Mouse (Mus musculus): ENCODE data around the gene Thg1l. TPM values are rescaled to one million over a fixed set of nuclear protein-coding genes. Genes with fewer than 3 reads are reported as not detected.

Gene Thg1l
- total RNA-seq, 2 experiments from 2014 or later: 5.4 TPM

- no peak for DNase-seq
- intact Hi-C loops (cut with DNase I): no loop called here
Observed at GRCm38 (mm10) chr11:45932771-45933170, 22.5 kb downstream of the Thg1l start.

DNA sequence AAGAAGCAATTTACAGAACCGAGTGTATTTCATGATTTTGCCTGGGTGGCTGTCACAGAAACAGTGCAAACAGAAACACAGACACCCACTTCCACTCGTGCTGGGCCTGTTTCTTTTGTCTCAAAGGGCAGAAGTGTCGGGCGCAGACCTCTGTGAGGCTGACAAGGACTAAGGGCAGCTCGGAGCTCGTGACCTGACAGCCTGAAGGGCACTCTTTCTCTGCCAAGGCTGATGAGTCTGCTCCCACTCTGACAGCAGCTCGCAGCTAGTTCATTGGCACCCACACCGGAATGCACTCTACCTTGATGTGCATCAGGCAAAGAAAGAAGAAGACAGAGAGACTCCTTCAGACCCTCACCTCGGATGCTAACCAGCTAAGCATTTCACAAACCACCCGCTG, 25.8 kb downstream of the Thg1l start:
- DNase-seq: no peak
- intact Hi-C loops (cut with DNase I): no loop called here

- DNase-seq: no peak
- intact Hi-C loops (cut with DNase I): loop anchor here (2.0 kb wide), 1 partner anchor 1341 kb away; no protein-coding TSS in a partner anchor
Observed at GRCm38 (mm10) chr11:45927456-45927855, 27.8 kb downstream of the Thg1l start.

DNA sequence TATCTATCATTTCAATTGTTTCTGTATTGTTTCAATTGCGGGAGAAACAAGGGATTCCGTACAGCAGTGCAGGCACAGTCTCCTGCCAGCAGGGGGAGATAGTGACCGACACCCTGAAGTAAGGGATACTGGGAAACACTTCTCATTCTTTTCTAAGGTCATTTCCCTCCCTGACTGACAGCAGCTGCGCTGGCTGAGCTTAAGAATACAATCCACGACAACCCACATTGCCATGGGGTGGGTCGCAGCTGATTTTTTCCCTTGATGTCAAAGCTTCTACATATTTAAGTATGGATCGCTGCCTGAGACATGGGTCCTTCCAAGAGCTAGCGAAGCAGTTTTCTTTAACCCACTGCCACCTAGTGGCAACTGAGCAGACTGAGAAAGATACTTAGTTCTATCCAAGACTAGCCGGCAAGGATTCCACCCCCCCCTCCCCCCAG, 28.6 kb downstream of the Thg1l start:
- intact Hi-C loops (cut with DNase I): loop anchor here (2.0 kb wide), 1 partner anchor 1340 kb away; no protein-coding TSS in a partner anchor
- DNase-seq: peak; percentile 75 to 80

DNA sequence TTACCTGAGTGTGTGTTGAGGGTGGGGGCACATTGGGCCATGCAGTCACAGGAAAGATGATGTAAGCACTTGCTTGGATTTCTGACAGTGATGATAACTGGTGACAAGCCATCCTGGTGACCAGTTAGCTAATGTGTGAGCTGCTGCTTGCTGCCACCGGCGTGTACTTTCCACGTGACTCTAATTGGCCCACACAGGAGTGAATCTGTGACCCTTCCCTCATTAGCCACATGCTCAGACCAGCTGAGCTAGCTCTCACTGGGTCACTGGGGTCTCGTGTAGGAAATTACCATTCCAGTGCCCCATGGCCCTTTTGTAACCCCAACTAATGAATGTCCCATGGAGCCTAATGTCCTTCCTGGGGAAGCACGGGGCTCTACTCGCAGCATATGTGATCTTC, 29.9 kb downstream of the Thg1l start:
- no peak for DNase-seq
- intact Hi-C loops (cut with DNase I): no loop called here

DNA sequence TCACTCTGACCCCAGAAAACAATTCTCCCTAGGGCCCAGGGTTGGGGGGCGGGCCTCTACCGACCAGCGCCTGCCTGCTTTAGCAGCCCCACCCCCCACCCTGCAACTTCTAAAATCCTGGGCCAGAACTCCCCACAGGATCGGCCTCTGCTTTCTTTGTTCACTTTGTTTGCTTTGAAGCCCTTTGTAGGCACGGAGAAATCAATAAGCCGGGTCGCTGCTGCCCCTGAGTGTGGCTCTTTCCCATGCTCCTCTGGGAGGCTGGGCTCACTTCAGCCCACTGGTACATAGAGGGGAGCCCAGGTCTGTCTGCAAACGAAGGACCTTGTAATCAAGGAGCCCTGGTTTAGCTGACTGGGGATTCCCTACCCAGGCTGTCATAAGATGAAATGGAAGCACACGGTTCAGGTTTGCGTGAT, 33.8 kb downstream of the Thg1l start:
- no peak for DNase-seq
- intact Hi-C loops (cut with DNase I): no loop called here

DNA sequence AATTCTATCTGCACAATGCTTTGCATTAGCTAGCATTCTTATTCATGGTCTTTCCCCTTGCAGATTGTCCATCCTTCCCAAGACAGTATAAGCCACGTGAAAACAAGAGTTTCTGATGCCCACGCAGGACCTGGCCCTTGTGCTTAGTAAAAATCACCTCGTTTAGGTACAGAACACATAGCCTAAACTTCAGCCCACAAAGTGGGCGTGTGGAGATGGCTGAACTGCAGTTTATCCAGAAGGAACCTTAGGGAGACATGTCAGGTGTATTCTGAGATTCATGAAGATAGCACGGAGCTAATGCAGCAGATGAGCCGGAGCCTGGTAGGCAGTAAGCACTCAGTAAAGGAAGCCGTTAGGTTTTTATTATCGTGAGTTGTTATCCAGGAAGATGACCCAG, 34.3 kb downstream of the Thg1l start:
- DNase-seq: no peak
- intact Hi-C loops (cut with DNase I): no loop called here

DNA sequence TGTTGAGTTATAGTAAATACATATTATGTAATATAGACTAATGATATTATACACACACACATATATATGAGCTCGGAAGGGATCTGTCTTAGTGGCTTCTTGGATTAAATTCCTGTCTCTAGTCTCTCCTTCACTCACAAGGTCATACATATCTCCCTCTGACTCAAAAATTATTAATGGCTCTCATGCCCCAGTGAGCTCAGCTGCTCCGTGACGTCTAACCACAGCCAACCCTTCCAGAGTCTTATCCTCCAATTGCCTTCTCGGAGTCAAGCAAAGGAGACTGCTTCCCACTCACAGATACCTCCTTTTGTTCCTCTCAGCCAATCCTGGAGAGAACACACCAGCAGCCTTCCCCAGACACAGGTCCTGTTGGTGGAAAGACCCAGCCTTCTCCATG, 36.5 kb downstream of the Thg1l start:
- intact Hi-C loops (cut with DNase I): no loop called here

DNA sequence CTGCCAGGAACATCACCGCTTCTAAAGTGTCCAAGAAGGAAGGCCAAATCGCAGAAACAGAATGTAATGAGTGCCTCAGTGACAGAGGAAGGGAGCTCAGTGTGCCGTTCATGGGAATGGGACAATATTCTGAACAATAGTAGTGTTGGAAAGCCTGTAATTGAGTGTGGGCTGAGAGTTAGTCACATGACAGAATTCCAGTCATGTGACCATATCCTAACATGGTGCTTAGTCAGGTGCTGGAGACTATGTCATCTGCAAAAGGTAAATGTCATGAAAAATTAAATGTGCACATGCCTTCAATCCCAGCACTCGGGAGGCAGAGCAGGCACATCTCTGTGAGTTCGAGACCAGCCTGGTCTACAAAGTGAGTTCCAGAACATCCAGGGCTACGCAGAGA, 37.3 kb downstream of the Thg1l start:
- intact Hi-C loops (cut with DNase I): no loop called here
- DNase-seq: no peak

More for the DNA sequence above, 36.5 kb downstream of the Thg1l start:
- DNase-seq: no peak

GRCm38 (mm10) chr11:45916196-45916595, 39.1 kb downstream of the Thg1l start:
- no peak for DNase-seq
- intact Hi-C loops (cut with DNase I): no loop called here

DNA sequence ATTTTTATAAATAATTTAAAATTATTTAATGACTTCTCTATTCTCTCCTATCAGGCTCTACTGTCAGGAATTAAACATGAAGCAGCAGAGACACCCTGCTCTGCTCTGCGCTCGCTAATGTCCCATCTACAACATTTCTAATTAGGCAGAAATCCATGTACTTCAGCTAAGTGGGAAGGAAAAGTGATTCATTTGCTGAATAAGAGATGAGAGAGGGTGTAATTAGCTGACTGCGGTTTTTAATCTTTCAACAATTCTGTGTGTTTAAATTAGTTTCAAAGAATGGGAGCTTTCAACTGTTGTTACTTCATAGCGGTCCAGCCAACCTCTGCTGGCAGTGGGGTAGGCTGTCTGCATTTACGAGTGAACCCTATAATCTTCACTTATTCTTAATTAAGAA, 44.6 kb downstream of the Thg1l start:
- intact Hi-C loops (cut with DNase I): no loop called here
- DNase-seq: no peak

- intact Hi-C loops (cut with DNase I): no loop called here
- no peak for DNase-seq
Observed at GRCm38 (mm10) chr11:45908894-45909293, 46.4 kb downstream of the Thg1l start.

- no peak for DNase-seq
- intact Hi-C loops (cut with DNase I): no loop called here
Observed at GRCm38 (mm10) chr11:45908070-45908469, 47.2 kb downstream of the Thg1l start.

DNA sequence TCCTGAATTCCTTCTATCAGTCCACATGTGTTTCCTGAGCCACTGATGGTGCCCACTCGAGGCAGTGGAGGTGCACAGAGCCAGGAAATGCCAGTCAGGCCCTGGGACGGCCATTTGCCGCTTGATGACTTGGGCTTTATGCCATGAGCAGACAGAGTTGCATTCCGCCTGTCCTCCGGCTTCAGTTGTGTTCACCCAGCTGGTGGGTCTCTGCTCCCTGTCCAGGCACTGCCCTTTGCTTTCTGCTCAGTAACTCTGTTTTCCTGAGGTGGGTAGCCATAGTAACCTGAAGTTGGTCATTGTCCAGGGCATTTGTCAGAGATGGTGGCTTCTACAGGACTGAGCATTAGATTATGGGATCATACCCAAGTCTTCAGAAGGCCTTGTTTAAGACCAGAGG, 48.0 kb downstream of the Thg1l start:
- intact Hi-C loops (cut with DNase I): no loop called here
- no peak for DNase-seq

DNA sequence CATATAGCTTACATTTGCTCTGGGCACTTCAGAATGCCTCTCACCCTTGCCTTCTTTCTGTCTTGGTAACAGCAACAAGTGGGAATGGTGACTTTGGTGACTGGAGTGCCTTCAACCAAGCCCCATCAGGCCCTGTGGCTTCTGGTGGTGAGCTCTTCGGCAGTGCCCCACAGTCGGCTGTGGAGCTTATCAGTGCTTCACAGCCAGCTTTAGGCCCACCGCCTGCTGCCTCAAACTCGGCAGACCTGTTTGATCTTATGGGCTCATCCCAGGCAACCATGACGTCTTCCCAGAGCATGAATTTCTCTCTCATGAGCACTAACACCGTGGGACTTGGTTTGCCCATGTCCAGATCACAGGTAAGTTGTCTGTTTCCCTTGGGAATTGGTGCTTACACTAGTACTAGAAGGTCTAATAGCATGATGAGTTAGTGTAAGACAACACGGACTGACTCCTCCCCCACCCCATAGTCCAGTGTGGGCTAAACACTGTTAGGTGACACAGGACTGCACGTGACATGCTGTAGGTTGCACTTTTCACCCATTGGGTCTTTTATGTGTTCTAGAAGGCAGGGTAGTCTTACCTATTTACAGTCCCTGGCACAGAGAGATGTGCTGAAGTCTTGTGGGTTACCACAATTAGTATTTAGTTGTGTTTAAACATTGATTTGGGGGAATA, 49.0 kb downstream of the Thg1l start:
- intact Hi-C loops (cut with DNase I): no loop called here
- DNase-seq: no peak

DNA sequence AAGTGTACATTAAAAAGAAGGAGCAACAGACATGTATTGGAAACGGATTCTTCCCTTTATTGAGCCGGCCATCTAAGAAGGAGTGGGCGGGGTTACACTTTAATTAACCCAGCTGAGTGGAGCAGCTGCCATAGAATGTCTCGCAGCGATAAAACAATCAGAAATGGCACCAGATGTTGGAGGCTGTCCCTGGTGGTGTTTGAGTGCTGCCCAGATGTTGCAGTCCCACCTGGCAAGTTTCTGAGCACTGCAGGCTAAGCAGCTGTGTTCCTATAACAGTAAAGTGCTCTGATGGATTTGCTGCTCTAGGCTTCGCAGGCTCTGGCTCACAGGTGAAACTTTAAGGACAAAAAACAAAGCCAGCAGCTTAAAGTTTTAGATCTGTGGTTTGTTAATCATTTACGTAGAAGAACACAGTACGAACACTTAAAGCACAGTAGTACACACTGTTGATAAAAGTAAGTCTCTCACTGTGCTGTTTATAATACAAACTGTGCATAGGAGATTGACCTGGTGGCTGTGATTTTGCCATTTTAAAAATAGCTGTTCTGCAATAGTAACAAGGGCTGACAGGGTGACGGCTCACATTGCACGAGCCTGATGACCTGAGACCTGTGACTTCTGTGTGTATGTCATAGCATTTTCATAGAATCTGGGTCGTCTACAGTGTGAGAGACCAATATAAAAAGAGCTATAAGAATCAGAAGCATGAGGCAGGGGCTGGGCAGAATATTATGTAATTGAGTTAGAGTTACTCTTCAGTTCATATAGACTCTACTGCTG, 54.9 kb downstream of the Thg1l start:
- no peak for DNase-seq
- intact Hi-C loops (cut with DNase I): no loop called here

DNA sequence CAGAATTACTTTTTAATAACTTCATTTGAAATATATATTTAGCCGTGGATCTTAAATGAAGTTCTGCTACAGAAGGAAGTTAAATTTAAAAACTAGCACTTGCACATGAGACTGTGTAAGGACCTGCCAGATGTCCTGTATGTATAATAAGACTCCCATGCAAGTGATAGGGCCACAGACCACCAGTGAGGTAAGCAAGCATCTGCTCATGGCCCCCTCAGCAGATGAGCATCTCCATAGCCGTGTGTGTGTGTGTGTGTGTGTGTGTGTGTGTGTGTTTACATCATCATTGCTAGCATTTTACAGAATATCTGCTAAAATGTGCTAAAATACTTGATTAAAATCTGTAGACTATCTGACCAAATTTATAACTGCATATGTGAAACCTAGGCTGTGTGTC, 57.9 kb downstream of the Thg1l start:
- intact Hi-C loops (cut with DNase I): no loop called here
- DNase-seq: no peak

Other genes with a start within 250 kb of the Thg1l start
- 10 to 100 TPM; 43.2 to 43.7 TPM for gene Clint1, start 103.4 kb downstream of the Thg1l start, total RNA-seq (2021)
- 1 to 10 TPM; 3.8 to 4.0 TPM for gene Lsm11, start 10.6 kb downstream of the Thg1l start, total RNA-seq (2021)
- gene Sox30, start 24.8 kb upstream of the Thg1l start, total RNA-seq (2021): under 1 TPM; 0.14 to 0.17 TPM
- gene Gm12166, start 96.8 kb upstream of the Thg1l start, total RNA-seq (2021): 1 to 10 TPM; 1.3 to 1.9 TPM
- 10 to 100 TPM; 21.2 to 49.2 TPM for gene Adam19, start 100.5 kb upstream of the Thg1l start, total RNA-seq (2021)
- under 1 TPM; 0.08 to 0.11 TPM for gene Nipal4, start 211.0 kb upstream of the Thg1l start, total RNA-seq (2021)